Mouse (Mus musculus): ENCODE data around the gene Slc37a3. TPM values are rescaled to one million over a fixed set of nuclear protein-coding genes. Genes with fewer than 3 reads are reported as not detected.

Slc37a3 gene
- total RNA-seq, 1 experiment = 45.2 TPM

GRCm38 (mm10) chr6:39395471-39395870 lies 18.0 kb upstream of the Slc37a3 start:
- Histone ChIP-seq H3K4me1 (ENCODE audit: control insufficient read depth in 2 of 2, insufficient read depth in 2 of 2, low read length in 2 of 2, poor library complexity in 1 of 2) (peaks cover 11 to 14% of the 10 kb centered on the region in 2 experiments), H3K27ac (ENCODE audit: insufficient read depth, low read depth, low read length, poor library complexity, severe bottlenecking) (no peak overlapping the region; the same call in 1 of the 2 replicates), H3K4me3 (ENCODE audit: insufficient read depth in 1 of 2, low read depth in 1 of 2, low read length in 2 of 2, poor library complexity in 1 of 2, severe bottlenecking in 1 of 2) (no peak overlapping the region), H3K36me3 (ENCODE audit: control insufficient read depth, insufficient read depth, low read length, poor library complexity, severe bottlenecking) (peaks cover 62% of the 10 kb centered on the region), H3K9me3 (ENCODE audit: control insufficient read depth, insufficient read depth, low read depth, low read length) (no peaks in the 10 kb centered on the region), H3K9ac (ENCODE audit: insufficient read depth, low read depth, low read length, poor library complexity, severe bottlenecking) (no peak overlapping the region)
- no peak for TF ChIP-seq CHD2 (IDR thresholded peaks at IDR 0.05; ENCODE audit: low read depth, low read length)
- TF ChIP-seq ZNF384 (IDR thresholded peaks at IDR 0.05; ENCODE audit: low read depth, low read length) = no peak
- no peak for TF ChIP-seq HCFC1 (IDR thresholded peaks at IDR 0.05; ENCODE audit: borderline replicate concordance, insufficient read depth, low read length)
- no peak for TF ChIP-seq MAFK (IDR thresholded peaks at IDR 0.05; ENCODE audit: insufficient read depth, low read depth, low read length)
- no peak for TF ChIP-seq ZC3H11A (IDR thresholded peaks at IDR 0.05; ENCODE audit: borderline replicate concordance, low read depth, low read length)
- no peak for DNase-seq (ENCODE audit: low read depth, low spot score)
- in situ Hi-C loops (cut with MboI; ENCODE audit: low sequenced_read_pairs in 2 of 2, unreplicated experiment in 2 of 2) = no loop called here

- no peak for TF ChIP-seq MAFK (IDR thresholded peaks at IDR 0.05; ENCODE audit: insufficient read depth, low read depth, low read length)
- TF ChIP-seq ZC3H11A (IDR thresholded peaks at IDR 0.05; ENCODE audit: borderline replicate concordance, low read depth, low read length) = no peak
- no peak for TF ChIP-seq CHD2 (IDR thresholded peaks at IDR 0.05; ENCODE audit: low read depth, low read length)
- TF ChIP-seq ZNF384 (IDR thresholded peaks at IDR 0.05; ENCODE audit: low read depth, low read length) = no peak
- TF ChIP-seq HCFC1 (IDR thresholded peaks at IDR 0.05; ENCODE audit: borderline replicate concordance, insufficient read depth, low read length) = no peak
- no peaks in the 10 kb centered on the region for H3K9me3 ChIP-seq (ENCODE audit: control insufficient read depth, insufficient read depth, low read depth, low read length)
- H3K36me3 ChIP-seq (ENCODE audit: control insufficient read depth, insufficient read depth, low read length, poor library complexity, severe bottlenecking) = peaks cover 27% of the 10 kb centered on the region
- H3K9ac ChIP-seq (ENCODE audit: insufficient read depth, low read depth, low read length, poor library complexity, severe bottlenecking) = no peak overlapping the region
- in situ Hi-C loops (cut with MboI; ENCODE audit: low sequenced_read_pairs in 2 of 2, unreplicated experiment in 2 of 2) = no loop called here
- H3K27ac ChIP-seq (ENCODE audit: insufficient read depth, low read depth, low read length, poor library complexity, severe bottlenecking) = no peak overlapping the region
- no peak for DNase-seq (ENCODE audit: low read depth, low spot score)
- H3K4me3 ChIP-seq (ENCODE audit: insufficient read depth in 1 of 2, low read depth in 1 of 2, low read length in 2 of 2, poor library complexity in 1 of 2, severe bottlenecking in 1 of 2) = no peak overlapping the region
- peaks cover 0 to 3% of the 10 kb centered on the region in 2 experiments; a peak in 1 of 4 replicates for H3K4me1 ChIP-seq (ENCODE audit: control insufficient read depth in 2 of 2, insufficient read depth in 2 of 2, low read length in 2 of 2, poor library complexity in 1 of 2)
Observed at GRCm38 (mm10) chr6:39389988-39390387, 12.5 kb upstream of the Slc37a3 start.

- Histone ChIP-seq H3K9ac (ENCODE audit: insufficient read depth, low read depth, low read length, poor library complexity, severe bottlenecking) (no peak within 1 kb of the TSS), H3K36me3 (ENCODE audit: control insufficient read depth, insufficient read depth, low read length, poor library complexity, severe bottlenecking) (no peaks in the 10 kb centered on the region), H3K4me1 (ENCODE audit: control insufficient read depth in 2 of 2, insufficient read depth in 2 of 2, low read length in 2 of 2, poor library complexity in 1 of 2) (peaks cover 2% of the 10 kb centered on the region in 2 experiments; a peak in 1 of 4 replicates), H3K9me3 (ENCODE audit: control insufficient read depth, insufficient read depth, low read depth, low read length) (no peaks in the 10 kb centered on the region), H3K27ac (ENCODE audit: insufficient read depth, low read depth, low read length, poor library complexity, severe bottlenecking) (no peak within 1 kb of the TSS), H3K4me3 (ENCODE audit: insufficient read depth in 1 of 2, low read depth in 1 of 2, low read length in 2 of 2, poor library complexity in 1 of 2, severe bottlenecking in 1 of 2) (peak within 1 kb of the TSS; percentile 25 to 33; a peak in 3 of 4 replicates)
- TF ChIP-seq HCFC1 (IDR thresholded peaks at IDR 0.05; ENCODE audit: borderline replicate concordance, insufficient read depth, low read length) (no peak), ZNF384 (IDR thresholded peaks at IDR 0.05; ENCODE audit: low read depth, low read length) (no peak), ZC3H11A (IDR thresholded peaks at IDR 0.05; ENCODE audit: borderline replicate concordance, low read depth, low read length) (no peak), MAFK (IDR thresholded peaks at IDR 0.05; ENCODE audit: insufficient read depth, low read depth, low read length) (no peak), CHD2 (IDR thresholded peaks at IDR 0.05; ENCODE audit: low read depth, low read length) (no peak)
- DNase-seq (ENCODE audit: low read depth, low spot score) = no peak
- in situ Hi-C loops (cut with MboI; ENCODE audit: low sequenced_read_pairs in 2 of 2, unreplicated experiment in 2 of 2) = no loop called here
Observed at GRCm38 (mm10) chr6:39381125-39381880, 3.8 kb upstream of the Slc37a3 start, which contains the start of gene Rab19. Gene Rab19, plus strand, starts transcription at chr6:39381175.

DNA sequence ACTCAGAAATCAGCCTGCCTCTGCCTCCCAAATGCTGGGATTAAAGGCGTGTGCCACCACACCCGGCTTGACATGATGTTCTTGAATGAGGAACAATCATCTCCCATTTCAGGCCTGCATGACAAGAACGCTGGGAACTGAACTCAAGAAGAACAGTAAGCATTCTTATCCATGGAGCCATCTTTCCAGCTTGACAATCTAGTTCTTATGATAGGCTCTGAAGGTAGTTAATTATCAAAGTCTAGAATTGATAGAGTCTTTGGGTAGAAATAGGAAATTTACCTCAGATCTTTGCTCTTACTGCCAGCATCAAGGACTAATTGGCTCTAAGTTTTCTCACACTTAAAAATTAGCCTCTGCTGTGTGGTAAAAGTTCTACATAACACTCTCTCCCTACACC lies 2.8 kb upstream of the Slc37a3 start:
- Histone ChIP-seq H3K36me3 (ENCODE audit: control insufficient read depth, insufficient read depth, low read length, poor library complexity, severe bottlenecking) (no peaks in the 10 kb centered on the region), H3K9ac (ENCODE audit: insufficient read depth, low read depth, low read length, poor library complexity, severe bottlenecking) (no peak overlapping the region), H3K4me3 (ENCODE audit: insufficient read depth in 1 of 2, low read depth in 1 of 2, low read length in 2 of 2, poor library complexity in 1 of 2, severe bottlenecking in 1 of 2) (no peak overlapping the region), H3K4me1 (ENCODE audit: control insufficient read depth in 2 of 2, insufficient read depth in 2 of 2, low read length in 2 of 2, poor library complexity in 1 of 2) (peaks cover 2% of the 10 kb centered on the region in 2 experiments; a peak in 1 of 4 replicates), H3K27ac (ENCODE audit: insufficient read depth, low read depth, low read length, poor library complexity, severe bottlenecking) (no peak overlapping the region), H3K9me3 (ENCODE audit: control insufficient read depth, insufficient read depth, low read depth, low read length) (no peaks in the 10 kb centered on the region)
- in situ Hi-C loops (cut with MboI; ENCODE audit: low sequenced_read_pairs in 2 of 2, unreplicated experiment in 2 of 2) = no loop called here
- no peak for TF ChIP-seq HCFC1 (IDR thresholded peaks at IDR 0.05; ENCODE audit: borderline replicate concordance, insufficient read depth, low read length)
- no peak for DNase-seq (ENCODE audit: low read depth, low spot score)
